Mouse (Mus musculus) brown adipose tissue, adult 24 weeks (tissue): Measurements from ENCODE around the gene Dgkb. TPM values are rescaled to one million over a fixed set of nuclear protein-coding genes. Genes with fewer than 3 reads are reported as not detected.

Experiments used
- H3K27ac ChIP-seq: fragments of 200-500 bp; replicated peaks from 2 replicates; pipeline ENCODE4 v1.5.1; 2012; ENCODE audit warnings: low read depth, mild to moderate bottlenecking, low read length
- H3K4me1 ChIP-seq: fragments of 200-500 bp; 2 replicates; pipeline ENCODE4 v1.6.1; 2012; ENCODE audit warnings: low read length, mixed read lengths; ENCODE audit not compliant: control insufficient read depth, insufficient read depth, insufficient read length
- H3K4me3 ChIP-seq: fragments of 200-500 bp; 2 replicates; pipeline ENCODE4 v1.5.1; 2012; ENCODE audit warnings: low read depth, mild to moderate bottlenecking, low read length, moderate library complexity; ENCODE audit not compliant: insufficient read depth
- polyA plus RNA-seq: library from polyadenylated mRNA; stranded (reverse); fragments of >200 nt; gene quantifications from 2 replicates; pipeline ENCODE4 v1.2.4, GENCODE M21; 2012; ENCODE audit not compliant: missing spikeins, insufficient read depth, insufficient read length

Dgkb gene
- polyA plus RNA-seq, 1 experiment, result not detected

DNA sequence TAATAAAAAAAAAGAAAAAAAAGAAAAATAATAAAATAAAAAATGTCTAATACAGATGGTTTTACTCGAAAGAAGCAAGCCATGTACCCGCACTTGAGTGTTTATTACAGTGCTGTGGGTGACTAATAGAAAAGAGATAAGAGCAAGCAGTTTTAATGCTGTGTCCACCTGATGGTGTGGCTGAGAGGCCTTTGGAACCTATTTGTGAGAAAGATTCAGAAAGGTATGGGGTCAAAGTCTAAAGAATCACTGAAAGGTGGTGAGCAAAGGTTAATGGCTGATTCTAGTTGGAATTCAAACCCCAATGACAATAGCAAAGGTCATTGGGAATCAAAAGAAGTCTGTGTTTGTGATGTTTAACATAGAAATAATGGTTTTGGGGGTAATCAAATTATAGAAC, 124.6 kb downstream of the Dgkb start:
- no peaks in the 10 kb centered on the region for H3K4me1 ChIP-seq
- no peak overlapping the region for H3K4me3 ChIP-seq
- no peak overlapping the region for H3K27ac ChIP-seq

DNA sequence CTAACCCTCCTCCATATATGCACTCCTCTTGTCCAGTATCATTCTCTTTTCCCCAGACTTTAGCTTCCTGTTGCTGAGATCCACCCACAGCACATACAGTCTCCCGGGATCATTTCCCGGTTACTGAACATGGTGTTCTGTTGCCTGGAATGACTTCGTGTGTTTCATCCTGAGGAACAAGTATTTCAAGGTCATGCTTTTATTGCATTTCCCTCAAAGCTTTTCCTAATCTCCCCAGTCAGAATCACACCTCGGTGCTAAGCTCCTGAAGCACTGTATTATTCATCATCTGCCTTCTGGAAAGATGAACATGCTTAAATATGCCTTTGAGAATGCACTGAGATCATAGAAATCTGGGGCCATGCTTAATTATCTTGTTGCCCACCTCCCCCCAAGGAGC, 138.7 kb downstream of the Dgkb start:
- no peak overlapping the region for H3K27ac ChIP-seq
- H3K4me3 ChIP-seq, result no peak overlapping the region
- H3K4me1 ChIP-seq, result no peaks in the 10 kb centered on the region

DNA sequence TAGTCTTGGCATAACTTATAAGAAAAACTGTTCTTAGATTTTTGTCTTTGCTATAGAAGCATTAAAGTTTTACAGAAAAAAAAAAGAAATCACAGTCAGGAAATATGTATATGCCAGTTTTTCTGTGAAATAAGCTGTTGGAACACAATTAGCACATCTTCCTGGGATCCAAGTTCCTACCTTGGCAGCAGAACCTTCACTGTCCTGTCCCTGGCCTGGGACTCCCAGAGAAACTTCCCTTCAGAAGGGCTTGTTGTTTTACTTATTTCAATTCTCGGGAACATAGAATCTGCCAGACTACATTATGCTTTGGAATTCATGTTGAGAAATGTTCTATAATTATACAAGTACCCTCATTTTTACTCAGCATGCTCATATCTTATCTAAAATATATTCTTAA, 154.0 kb downstream of the Dgkb start:
- no peaks in the 10 kb centered on the region for H3K4me1 ChIP-seq
- H3K27ac ChIP-seq, result no peak overlapping the region

DNA sequence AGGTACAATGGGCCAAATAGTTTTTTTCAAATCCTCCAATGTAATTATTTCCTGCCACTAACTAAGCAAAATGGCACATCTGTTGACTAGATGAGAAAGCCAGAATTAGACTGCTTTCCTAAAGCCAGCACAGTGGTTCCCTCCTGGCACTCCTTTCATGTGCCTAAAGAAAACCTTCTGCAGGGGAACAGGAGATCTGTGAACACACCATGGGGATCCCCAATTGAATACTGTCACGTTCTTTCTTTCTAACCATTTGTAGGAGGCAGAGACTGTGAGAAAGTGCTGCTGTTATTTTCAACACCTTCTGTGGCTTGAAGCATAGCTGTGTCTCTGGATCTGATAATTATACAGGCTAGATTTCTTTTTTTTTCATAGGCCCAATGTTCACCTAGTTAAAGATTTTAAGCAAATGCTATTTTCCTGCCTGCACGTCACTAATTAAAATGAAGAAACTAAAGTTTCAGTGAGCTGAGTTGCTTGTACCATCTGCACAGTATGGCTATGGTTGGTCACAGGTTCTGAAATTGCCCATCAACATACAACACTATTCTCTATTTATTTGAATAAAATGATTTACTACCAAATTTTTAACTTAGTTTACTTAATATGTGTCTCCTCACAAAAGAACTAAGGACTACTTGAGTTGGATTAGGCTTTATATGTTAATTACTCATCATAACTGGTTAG, 161.1 kb downstream of the Dgkb start:
- no peak overlapping the region for H3K27ac ChIP-seq
- H3K4me3 ChIP-seq, result no peak overlapping the region
- no peaks in the 10 kb centered on the region for H3K4me1 ChIP-seq

More for the DNA sequence above, 154.0 kb downstream of the Dgkb start:
- no peak overlapping the region for H3K4me3 ChIP-seq

DNA sequence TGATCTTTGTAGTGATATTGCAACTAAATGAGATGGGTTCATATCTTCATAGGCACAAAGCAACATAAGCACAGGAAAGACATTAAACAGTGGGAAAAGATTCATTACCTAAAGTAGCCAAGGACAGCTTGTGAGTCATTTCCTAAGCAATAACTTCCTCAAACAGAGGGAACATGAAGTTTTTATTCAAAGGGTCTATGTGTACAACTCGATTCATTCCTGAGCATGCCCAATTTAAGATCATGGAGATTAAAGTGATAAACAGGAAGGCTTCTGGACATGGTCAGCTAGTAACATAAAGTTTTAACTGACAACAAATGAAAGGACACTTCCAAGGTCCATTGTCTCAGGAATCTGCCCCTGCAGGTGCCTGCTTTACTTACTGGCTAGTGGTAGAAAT, 167.8 kb downstream of the Dgkb start:
- Histone ChIP-seq H3K27ac (no peak overlapping the region), H3K4me3 (no peak overlapping the region), H3K4me1 (no peaks in the 10 kb centered on the region)

DNA sequence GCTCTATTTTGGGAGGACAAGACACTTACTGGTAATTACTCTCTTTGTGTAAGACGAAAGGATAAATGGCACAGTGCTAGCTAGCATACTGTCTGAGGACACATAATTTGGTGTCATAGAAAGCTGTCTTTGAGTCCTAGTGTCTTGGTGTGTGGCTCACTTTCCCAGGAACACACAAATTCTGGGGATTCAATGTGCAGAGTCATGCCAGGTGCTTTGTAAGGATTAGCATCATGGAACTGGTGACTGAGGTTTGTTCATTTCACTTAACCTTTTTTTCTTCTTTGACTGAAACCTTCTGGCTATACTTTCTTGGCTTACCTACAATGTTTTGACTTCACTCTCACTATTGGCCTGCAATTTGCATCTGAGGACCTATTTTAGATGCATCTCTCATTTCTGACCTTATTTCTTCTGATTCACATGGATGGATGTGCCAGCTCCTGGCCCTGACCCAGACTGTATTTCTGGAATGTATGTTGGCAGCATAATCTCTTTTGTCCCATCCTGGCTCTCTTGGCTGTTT, 170.6 kb downstream of the Dgkb start:
- Histone ChIP-seq H3K4me1 (no peaks in the 10 kb centered on the region), H3K27ac (no peak overlapping the region)

DNA sequence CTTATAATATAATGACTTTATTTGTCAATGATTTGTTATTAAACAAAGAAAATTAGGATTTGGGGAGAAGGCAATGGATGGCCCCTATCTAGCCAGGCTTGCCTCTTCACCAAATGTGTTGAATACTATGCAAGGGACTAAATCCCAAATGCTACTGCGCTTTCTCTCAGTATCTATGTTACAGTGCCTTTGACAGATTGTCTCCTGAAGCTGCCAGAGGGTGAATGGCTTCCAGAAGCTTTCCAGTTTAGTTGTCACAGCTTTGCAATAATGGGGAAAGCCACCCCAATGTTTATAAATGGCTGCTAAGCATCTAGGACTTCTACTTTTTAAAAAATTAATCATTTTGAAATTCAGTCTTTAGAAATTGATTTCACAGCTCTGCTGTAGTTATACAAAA, 175.7 kb downstream of the Dgkb start:
- no peaks in the 10 kb centered on the region for H3K4me1 ChIP-seq
- no peak overlapping the region for H3K4me3 ChIP-seq
- no peak overlapping the region for H3K27ac ChIP-seq

More for the DNA sequence above, 170.6 kb downstream of the Dgkb start:
- H3K4me3 ChIP-seq, result no peak overlapping the region

DNA sequence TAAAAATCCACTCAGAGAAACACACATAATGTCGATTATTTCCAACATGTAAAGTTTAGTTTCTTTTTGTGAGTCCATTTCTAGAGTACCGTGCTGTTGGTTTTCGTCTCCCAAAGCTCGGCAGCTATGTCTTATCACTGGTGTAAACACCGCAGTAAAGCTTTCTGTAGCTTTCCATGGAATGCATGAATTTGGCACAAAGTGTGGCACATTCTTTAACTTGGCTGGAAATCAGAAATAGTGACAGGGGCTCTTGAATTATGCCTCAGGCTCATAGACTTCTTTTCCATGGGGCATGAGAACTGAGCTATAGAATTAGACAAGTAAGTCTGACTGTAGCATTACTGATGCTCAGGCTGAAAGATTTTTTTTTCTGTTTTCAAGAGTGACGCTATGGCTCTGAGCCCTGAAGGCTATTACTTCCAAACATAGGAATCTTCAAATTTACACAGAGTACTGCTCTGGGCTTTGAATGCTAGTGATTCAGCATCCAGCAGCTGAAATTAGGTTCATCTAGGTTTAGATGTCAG, 179.0 kb downstream of the Dgkb start:
- no peak overlapping the region for H3K4me3 ChIP-seq
- H3K27ac ChIP-seq, result no peak overlapping the region
- no peaks in the 10 kb centered on the region for H3K4me1 ChIP-seq

DNA sequence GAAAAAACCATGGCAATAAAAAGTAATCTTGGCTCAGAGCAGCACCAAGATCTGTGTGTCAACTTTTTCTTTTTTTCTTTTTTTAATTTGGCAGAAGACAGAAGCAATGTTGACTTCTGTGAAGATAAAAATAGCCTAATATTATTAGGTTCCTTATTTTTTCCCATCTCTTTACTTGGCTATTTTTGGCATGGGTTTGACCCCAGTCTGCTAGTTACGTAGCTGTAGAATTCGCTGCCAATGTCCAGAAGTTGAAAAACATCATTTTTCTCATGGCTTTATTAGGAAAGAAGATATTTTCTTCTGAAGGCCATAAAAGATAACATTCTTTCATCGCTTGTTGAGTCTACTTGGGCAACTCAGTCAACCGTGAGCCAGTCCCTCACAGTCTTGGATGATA, 200.1 kb downstream of the Dgkb start:
- Histone ChIP-seq H3K4me1 (no peaks in the 10 kb centered on the region), H3K27ac (no peak overlapping the region)

DNA sequence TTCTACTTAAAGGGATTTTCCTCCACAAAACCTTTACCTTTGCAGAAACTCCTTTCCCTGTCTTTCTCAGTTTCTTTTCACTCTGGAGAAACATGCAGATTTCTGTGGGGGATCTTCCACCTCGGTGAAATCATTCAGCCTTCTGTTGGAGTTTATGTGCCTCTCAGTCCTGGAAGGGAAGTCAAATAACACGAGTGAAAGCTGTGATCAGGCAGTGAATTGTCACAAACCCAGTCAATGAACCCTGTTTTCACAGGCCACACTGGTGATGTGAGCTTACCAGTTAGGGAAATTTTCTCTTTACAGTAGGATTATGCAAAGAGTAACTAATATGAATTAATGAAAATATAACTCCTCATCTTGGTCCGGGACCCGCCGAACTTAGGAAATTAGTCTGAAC, 229.7 kb downstream of the Dgkb start:
- no peaks in the 10 kb centered on the region for H3K4me1 ChIP-seq
- no peak overlapping the region for H3K4me3 ChIP-seq
- no peak overlapping the region for H3K27ac ChIP-seq

More for the DNA sequence above, 200.1 kb downstream of the Dgkb start:
- no peak overlapping the region for H3K4me3 ChIP-seq

DNA sequence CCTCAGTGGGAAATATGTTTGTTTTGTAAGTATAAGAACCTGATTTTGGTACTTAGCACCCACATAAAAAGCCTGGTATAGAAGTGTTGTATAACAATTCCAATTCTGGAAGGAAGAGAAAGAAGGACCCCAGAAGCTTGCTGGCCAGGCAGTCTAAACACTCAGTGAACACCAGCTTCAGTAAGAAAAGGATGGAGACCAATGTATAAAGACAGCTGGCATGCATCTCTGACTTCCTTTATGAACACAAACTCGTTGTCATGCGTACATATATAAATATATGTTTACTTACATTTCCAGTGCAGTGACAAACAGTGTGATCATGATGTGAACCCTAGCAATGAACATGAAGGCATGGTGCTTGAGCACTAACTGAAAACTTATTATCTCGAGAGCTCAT, 270.7 kb downstream of the Dgkb start:
- H3K4me3 ChIP-seq, result no peak overlapping the region
- H3K4me1 ChIP-seq, result no peaks in the 10 kb centered on the region
- H3K27ac ChIP-seq, result no peak overlapping the region

DNA sequence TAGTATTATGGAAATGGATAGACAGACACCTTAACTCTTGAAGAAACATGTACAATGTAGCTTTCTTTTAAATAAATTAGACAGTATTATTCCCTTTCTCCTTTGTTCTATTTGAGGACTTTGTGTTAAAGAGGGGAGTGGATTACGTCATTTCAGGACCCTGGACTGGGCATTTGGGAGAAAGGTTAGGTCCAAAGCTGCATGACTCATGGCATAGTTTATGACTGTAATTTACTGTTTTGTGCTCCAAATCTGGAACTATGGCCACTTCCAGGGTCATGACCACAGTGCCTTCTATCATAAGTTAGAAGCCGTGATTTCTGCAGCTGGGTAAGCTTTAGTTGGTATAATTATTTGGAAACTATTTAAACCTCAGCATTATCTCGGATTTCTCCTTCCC, 294.4 kb downstream of the Dgkb start:
- H3K4me3 ChIP-seq, result no peak overlapping the region
- H3K4me1 ChIP-seq, result no peaks in the 10 kb centered on the region
- no peak overlapping the region for H3K27ac ChIP-seq

DNA sequence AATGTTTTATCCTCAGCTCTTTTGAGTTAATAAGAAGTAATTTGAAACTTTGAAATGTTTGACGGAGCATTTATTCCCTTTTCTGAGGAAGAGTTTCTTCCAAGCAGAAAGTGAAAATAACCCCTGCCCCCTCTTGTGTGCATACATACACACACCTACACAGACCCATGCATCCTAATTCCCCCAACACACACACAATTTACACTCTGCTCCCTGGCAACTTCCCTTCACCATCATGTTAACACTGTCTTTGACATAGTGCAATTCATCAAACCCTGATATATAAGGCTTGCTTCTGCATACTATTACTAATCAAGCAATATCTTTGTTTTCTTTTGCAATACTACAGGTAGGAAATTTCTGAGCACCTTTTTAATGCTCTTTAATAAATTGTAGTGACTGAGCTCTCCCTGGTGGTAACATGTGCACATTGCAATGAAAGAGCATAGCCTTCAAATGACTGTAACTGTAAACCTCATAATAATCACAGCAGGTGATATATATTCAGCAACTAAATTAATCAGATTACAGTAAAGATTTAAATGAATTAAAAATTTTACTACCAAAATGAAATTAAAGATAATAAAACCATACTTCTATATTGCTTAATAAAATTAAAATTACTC, 297.6 kb downstream of the Dgkb start:
- Histone ChIP-seq H3K4me3 (no peak overlapping the region), H3K4me1 (no peaks in the 10 kb centered on the region), H3K27ac (no peak overlapping the region)

DNA sequence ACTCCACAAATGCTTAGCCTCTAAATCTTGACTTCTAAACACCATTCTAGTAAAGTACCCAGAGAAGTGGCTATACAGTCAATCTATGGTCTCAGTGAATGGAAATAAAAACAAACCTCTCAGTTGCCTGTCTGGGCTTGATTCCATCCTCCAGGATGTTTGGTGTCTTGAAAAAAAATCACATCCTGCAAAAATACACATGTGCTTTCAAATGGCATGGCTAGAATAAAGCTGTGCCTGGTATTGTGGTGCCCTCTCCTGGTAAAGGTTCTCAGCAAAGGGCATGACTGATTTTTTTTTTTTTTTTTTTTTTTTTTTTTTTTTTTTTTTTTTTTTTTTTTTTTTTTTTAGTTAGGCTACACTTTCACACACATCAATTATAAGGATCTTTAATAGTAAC, 306.0 kb downstream of the Dgkb start:
- H3K27ac ChIP-seq, result no peak overlapping the region
- no peak overlapping the region for H3K4me3 ChIP-seq
- no peaks in the 10 kb centered on the region for H3K4me1 ChIP-seq

DNA sequence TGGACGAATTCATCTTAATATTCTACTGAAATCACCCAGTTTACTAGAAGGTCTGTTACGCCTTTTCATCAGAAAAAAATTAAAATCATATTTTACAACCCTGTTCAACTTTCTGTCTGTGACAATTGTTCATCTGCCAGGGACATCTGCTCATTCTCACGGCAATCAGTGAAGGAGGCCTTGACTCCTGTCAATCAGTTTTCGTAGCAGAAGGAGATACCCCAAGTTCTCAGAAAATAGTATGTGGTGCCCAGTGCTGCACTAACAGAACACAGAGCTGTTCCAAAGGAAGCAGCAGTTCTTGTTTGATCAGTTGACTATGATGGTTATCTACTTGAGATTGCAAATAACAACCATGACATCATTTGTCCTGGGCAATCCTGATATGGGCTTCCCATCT, 307.8 kb downstream of the Dgkb start:
- Histone ChIP-seq H3K4me1 (no peaks in the 10 kb centered on the region), H3K4me3 (no peak overlapping the region), H3K27ac (no peak overlapping the region)
